Mouse (Mus musculus): ENCODE measurements around the gene Emc10. TPM values are rescaled to one million over a fixed set of nuclear protein-coding genes. Genes with fewer than 3 reads are reported as not detected.

Emc10 gene
- 76.4 and 89.8 TPM in 2 replicates for polyA plus RNA-seq (2014; fragmentation: Nextera tagmentation; extraction: Ambion mirVana)

DNA sequence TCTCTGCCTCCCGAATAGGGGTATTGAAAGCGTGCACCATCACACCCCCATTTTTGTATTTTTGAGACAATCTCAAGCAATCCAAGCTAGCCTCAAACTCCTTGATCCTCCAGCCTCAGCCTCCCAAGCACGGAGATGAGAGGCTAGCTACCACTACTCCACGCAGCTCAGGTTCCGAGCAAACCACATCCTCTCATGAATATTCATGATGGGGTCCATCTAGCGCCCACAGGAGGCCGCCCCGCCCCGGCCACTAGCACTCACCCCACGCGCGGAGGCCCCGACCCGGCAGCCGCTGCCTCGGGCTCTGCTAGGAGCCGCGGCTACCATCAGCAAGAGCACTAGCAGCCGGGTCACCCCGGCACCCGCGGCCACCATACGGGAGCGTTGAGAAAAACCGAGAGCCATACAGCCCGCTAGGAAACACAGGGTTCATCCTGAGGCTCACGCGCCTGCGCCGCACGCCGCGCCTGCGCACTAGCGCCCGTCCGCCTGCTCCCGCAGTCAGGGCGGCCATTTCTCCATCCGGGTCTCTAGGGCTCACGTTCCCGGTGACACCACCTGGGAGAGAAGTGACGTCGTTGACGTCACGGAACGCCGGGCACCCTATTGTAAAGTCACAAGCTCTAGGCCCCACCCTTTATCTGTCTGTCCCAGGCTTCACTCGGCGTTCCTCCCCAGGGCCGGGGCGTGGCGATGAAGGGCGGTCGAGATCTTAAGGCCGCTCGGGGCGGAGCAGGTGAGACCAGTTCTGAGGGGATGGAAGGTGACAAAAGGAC lies at the start of gene Emc10, which contains the start of gene Fam71e1:
Gene Emc10 (minus strand): TSS at position 538 of the 779 bp plus-strand sequence.
Gene Fam71e1 (plus strand): TSS at position 590 of the 779 bp plus-strand sequence.
- peak within 1 kb of the TSS; percentile 93 for H3K27ac ChIP-seq (replicated peaks; ENCODE audit: low read depth, low read length)
- H3K27me3 ChIP-seq (ENCODE audit: control insufficient read depth, insufficient read depth, low read length), result no peaks in the 10 kb centered on the region
- under 1% methylated on average over 58 of the region's 58 CpGs for WGBS
- peaks cover 2% of the 10 kb centered on the region; the same call in 1 of the 2 replicates for H3K36me3 ChIP-seq (replicated peaks; ENCODE audit: control insufficient read depth, insufficient read depth, low read depth, low read length)
- H3K4me3 ChIP-seq (ENCODE audit: low read depth, low read length), result peak within 1 kb of the TSS; percentile 77
- ATAC-seq (replicated peaks; ENCODE audit: insufficient number of reproducible peaks, low FRiP score, low TSS enrichment, low read depth) (peak; percentile 92), DNase-seq (ENCODE audit: low spot score) (peak; percentile 99)
- no peaks in the 10 kb centered on the region for H3K9me3 ChIP-seq (replicated peaks; ENCODE audit: control insufficient read depth, low read length)
- peak within 1 kb of the TSS; percentile 90 for H3K4me2 ChIP-seq (ENCODE audit: low read depth, low read length)
- H3K9ac ChIP-seq (replicated peaks; ENCODE audit: low read length), result peak within 1 kb of the TSS; percentile 91
- no peaks in the 10 kb centered on the region; the same call in 1 of the 2 replicates for H3K4me1 ChIP-seq (ENCODE audit: control insufficient read depth, insufficient read depth, low read length)

DNA sequence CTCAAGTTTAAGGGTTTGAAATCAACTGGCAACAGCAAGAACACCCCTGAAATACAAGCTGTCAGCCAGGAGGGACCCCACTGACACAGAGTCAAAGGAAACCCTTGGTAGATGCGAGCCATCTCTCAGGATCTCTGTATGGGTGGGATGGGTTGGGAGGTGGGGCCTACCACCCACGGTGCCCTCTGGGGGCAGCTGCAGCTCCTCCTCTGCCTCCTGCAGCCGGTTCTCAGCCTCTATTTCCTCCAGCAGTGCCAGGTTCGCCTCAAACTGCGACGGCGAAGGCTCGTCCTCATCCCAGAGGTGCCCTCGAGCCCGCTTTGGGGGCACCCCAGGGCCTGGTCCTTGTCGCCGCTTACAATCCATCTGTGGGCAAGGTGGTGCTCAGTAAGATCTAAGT lies 46.7 kb upstream of the Emc10 start:
- no peak overlapping the region for H3K4me2 ChIP-seq (ENCODE audit: low read depth, low read length)
- DNase-seq (ENCODE audit: low spot score) (no peak), ATAC-seq (replicated peaks; ENCODE audit: insufficient number of reproducible peaks, low FRiP score, low TSS enrichment, low read depth) (no peak)
- WGBS, result 78% methylated on average over 12 of the region's 12 CpGs
- H3K4me1 ChIP-seq (ENCODE audit: control insufficient read depth, insufficient read depth, low read length), result peaks cover 5% of the 10 kb centered on the region; the same call in 1 of the 2 replicates
- H3K36me3 ChIP-seq (replicated peaks; ENCODE audit: control insufficient read depth, insufficient read depth, low read depth, low read length), result peaks cover 4% of the 10 kb centered on the region
- H3K9me3 ChIP-seq (replicated peaks; ENCODE audit: control insufficient read depth, low read length), result no peaks in the 10 kb centered on the region
- H3K9ac ChIP-seq (replicated peaks; ENCODE audit: low read length), result no peak overlapping the region; the same call in 1 of the 2 replicates
- no peak overlapping the region for H3K4me3 ChIP-seq (ENCODE audit: low read depth, low read length)
- H3K27me3 ChIP-seq (ENCODE audit: control insufficient read depth, insufficient read depth, low read length), result no peaks in the 10 kb centered on the region
- H3K27ac ChIP-seq (replicated peaks; ENCODE audit: low read depth, low read length), result no peak overlapping the region

DNA sequence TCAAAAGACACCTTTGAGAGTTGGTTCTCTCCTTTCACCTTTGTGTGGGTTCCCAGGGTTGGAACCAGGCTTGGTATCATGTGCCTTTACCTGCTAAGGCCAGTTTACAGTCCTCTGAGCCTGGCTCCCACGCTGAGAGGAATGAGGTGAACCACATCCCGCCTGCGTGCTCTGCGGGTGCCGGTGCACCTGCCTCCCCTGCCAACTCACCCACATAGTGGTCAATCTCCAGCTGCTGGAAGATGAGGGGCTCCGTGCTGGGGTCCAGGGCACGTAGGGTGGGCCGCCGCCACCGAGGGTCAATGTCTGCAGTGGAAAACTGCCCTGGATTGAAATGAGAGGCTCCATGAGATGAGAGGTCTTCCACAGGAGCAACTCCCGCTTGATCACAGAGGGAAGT lies 46.2 kb upstream of the Emc10 start:
- Histone ChIP-seq H3K27ac (replicated peaks; ENCODE audit: low read depth, low read length) (no peak overlapping the region), H3K4me2 (ENCODE audit: low read depth, low read length) (no peak overlapping the region), H3K4me3 (ENCODE audit: low read depth, low read length) (no peak overlapping the region), H3K9ac (replicated peaks; ENCODE audit: low read length) (no peak overlapping the region), H3K36me3 (replicated peaks; ENCODE audit: control insufficient read depth, insufficient read depth, low read depth, low read length) (peaks cover 4% of the 10 kb centered on the region), H3K27me3 (ENCODE audit: control insufficient read depth, insufficient read depth, low read length) (no peaks in the 10 kb centered on the region), H3K9me3 (replicated peaks; ENCODE audit: control insufficient read depth, low read length) (no peaks in the 10 kb centered on the region), H3K4me1 (ENCODE audit: control insufficient read depth, insufficient read depth, low read length) (peaks cover 3% of the 10 kb centered on the region; the same call in 1 of the 2 replicates)
- 93% methylated on average over 11 of the region's 11 CpGs for WGBS
- DNase-seq (ENCODE audit: low spot score) (no peak), ATAC-seq (replicated peaks; ENCODE audit: insufficient number of reproducible peaks, low FRiP score, low TSS enrichment, low read depth) (no peak)

DNA sequence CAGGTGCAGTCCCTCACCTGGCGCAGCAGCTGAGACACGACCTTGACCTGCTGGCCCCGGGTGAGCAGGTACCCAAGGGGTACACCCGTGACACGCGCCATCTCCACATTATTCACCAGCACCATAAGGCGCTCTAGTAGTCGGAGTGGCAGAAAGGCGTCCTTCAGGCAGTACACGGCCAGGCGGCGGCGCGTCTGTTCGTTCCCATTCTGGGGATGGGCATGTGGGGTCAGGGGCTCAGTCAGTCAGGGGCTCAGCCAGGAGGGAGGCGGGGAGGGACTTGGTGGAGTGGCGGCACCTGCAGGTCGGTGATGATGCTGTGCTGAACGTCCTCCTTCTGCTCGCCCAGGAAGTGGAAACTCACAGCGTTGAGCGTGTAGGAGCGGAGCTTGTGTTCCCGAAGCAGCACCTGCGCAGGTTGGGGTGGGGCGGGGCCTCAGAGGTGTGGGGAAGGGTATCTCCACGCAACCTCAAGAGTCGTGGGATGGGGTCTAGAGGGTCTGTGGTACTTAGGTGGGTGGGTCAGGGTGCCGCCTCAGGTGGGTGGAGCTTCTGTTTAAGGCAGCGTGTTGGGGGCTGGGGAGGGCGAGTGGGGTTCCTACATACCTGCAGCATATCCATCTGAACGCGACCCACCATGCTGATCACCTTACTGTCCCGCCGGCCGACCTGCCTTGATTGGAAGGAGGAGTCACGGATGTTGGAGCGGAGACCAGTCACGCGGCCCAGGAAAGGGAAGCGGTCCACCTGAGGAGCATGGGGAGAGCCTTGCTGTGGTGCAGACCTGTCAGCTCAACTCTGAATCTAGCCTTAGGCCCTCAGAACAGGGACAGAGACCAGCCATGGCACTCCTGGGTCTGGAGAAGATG lies 42.7 kb upstream of the Emc10 start:
- no peak overlapping the region for H3K9ac ChIP-seq (replicated peaks; ENCODE audit: low read length)
- no peaks in the 10 kb centered on the region for H3K9me3 ChIP-seq (replicated peaks; ENCODE audit: control insufficient read depth, low read length)
- no peak overlapping the region for H3K4me2 ChIP-seq (ENCODE audit: low read depth, low read length)
- H3K27me3 ChIP-seq (ENCODE audit: control insufficient read depth, insufficient read depth, low read length), result no peaks in the 10 kb centered on the region
- H3K4me3 ChIP-seq (ENCODE audit: low read depth, low read length), result no peak overlapping the region
- ATAC-seq (replicated peaks; ENCODE audit: insufficient number of reproducible peaks, low FRiP score, low TSS enrichment, low read depth), result no peak
- no peaks in the 10 kb centered on the region for H3K4me1 ChIP-seq (ENCODE audit: control insufficient read depth, insufficient read depth, low read length)
- H3K27ac ChIP-seq (replicated peaks; ENCODE audit: low read depth, low read length), result no peak overlapping the region
- no peak for DNase-seq (ENCODE audit: low spot score)
- 92% methylated on average over 41 of the region's 41 CpGs for WGBS
- H3K36me3 ChIP-seq (replicated peaks; ENCODE audit: control insufficient read depth, insufficient read depth, low read depth, low read length), result peaks cover 4% of the 10 kb centered on the region

DNA sequence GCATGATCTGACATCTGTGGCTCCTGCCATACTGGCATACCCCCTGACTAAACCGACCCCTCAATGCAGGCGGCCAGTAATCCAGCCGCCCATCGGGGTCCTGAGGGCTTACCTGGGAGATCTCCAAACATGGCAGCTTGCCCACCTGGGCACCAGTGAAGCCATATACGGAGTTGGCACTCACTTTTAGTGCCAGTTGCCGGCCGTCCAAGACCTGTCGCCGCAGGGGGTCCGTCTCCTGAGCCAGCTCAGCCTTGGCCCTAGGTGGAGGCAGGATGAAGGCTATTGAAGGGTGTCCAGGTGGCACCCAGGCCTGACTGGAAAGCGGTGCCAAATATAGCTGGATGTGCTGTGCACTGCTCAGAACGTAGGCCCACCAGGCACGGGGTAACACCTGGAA lies 41.2 kb upstream of the Emc10 start:
- no peak overlapping the region for H3K4me2 ChIP-seq (ENCODE audit: low read depth, low read length)
- no peak overlapping the region for H3K4me3 ChIP-seq (ENCODE audit: low read depth, low read length)
- H3K27me3 ChIP-seq (ENCODE audit: control insufficient read depth, insufficient read depth, low read length), result no peaks in the 10 kb centered on the region
- no peaks in the 10 kb centered on the region for H3K9me3 ChIP-seq (replicated peaks; ENCODE audit: control insufficient read depth, low read length)
- no peak for DNase-seq (ENCODE audit: low spot score)
- WGBS, result 93% methylated on average over 13 of the region's 13 CpGs
- ATAC-seq (replicated peaks; ENCODE audit: insufficient number of reproducible peaks, low FRiP score, low TSS enrichment, low read depth), result no peak
- H3K36me3 ChIP-seq (replicated peaks; ENCODE audit: control insufficient read depth, insufficient read depth, low read depth, low read length), result peaks cover 4% of the 10 kb centered on the region
- H3K4me1 ChIP-seq (ENCODE audit: control insufficient read depth, insufficient read depth, low read length), result no peaks in the 10 kb centered on the region
- H3K27ac ChIP-seq (replicated peaks; ENCODE audit: low read depth, low read length), result no peak overlapping the region
- no peak overlapping the region for H3K9ac ChIP-seq (replicated peaks; ENCODE audit: low read length)

DNA sequence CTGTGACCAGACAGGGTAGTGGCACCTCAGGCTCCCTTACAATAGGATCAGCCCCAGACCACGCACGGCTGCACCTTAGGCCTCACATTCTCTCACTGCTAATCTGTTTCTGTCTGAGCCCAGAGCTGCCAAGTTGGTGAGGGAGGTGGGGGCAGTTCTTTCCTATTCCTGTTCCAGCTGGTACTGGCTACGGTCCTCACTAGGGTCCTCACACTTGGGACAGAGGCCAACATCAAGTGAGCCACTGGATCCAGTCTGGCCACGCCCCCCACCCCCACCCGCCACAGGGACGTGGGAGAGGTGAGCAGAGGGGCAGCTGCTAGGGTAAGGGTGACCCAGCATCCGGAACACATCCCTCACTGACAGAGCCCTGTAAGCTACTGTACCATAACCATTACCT lies 40.7 kb upstream of the Emc10 start:
- no peak overlapping the region for H3K4me3 ChIP-seq (ENCODE audit: low read depth, low read length)
- H3K4me1 ChIP-seq (ENCODE audit: control insufficient read depth, insufficient read depth, low read length), result no peaks in the 10 kb centered on the region
- ATAC-seq (replicated peaks; ENCODE audit: insufficient number of reproducible peaks, low FRiP score, low TSS enrichment, low read depth), result no peak
- H3K4me2 ChIP-seq (ENCODE audit: low read depth, low read length), result no peak overlapping the region
- DNase-seq (ENCODE audit: low spot score), result no peak
- H3K36me3 ChIP-seq (replicated peaks; ENCODE audit: control insufficient read depth, insufficient read depth, low read depth, low read length), result peaks cover 4% of the 10 kb centered on the region
- H3K27ac ChIP-seq (replicated peaks; ENCODE audit: low read depth, low read length), result no peak overlapping the region
- 80% methylated on average over 6 of the region's 7 CpGs for WGBS
- no peak overlapping the region for H3K9ac ChIP-seq (replicated peaks; ENCODE audit: low read length)
- no peaks in the 10 kb centered on the region for H3K27me3 ChIP-seq (ENCODE audit: control insufficient read depth, insufficient read depth, low read length)
- no peaks in the 10 kb centered on the region for H3K9me3 ChIP-seq (replicated peaks; ENCODE audit: control insufficient read depth, low read length)

DNA sequence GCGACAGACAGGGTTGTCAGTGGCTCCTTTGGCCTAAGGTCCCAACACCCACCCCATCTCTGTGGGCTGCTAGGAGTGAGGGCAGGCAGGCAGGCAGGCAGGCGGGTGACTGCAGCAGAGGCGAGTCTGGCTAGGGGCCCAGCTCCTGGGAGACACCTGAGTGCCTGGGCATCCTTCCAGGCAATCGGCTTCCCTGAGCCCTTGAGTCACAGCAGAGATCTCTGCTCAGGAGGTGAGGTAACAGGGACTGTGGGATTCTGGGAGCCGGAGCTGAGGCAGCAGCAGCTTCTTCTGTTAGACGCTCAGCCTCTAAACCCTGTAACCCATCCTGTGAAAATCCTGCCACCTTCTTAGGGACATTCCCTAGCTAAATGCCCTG lies 40.2 kb upstream of the Emc10 start:
- H3K36me3 ChIP-seq (replicated peaks; ENCODE audit: control insufficient read depth, insufficient read depth, low read depth, low read length), result peaks cover 4% of the 10 kb centered on the region
- no peaks in the 10 kb centered on the region for H3K4me1 ChIP-seq (ENCODE audit: control insufficient read depth, insufficient read depth, low read length)
- no peaks in the 10 kb centered on the region for H3K27me3 ChIP-seq (ENCODE audit: control insufficient read depth, insufficient read depth, low read length)
- no peak overlapping the region for H3K9ac ChIP-seq (replicated peaks; ENCODE audit: low read length)
- no peak for ATAC-seq (replicated peaks; ENCODE audit: insufficient number of reproducible peaks, low FRiP score, low TSS enrichment, low read depth)
- 92% methylated on average over 6 of the region's 6 CpGs for WGBS
- no peak for DNase-seq (ENCODE audit: low spot score)
- H3K27ac ChIP-seq (replicated peaks; ENCODE audit: low read depth, low read length), result no peak overlapping the region
- no peak overlapping the region for H3K4me3 ChIP-seq (ENCODE audit: low read depth, low read length)
- no peaks in the 10 kb centered on the region for H3K9me3 ChIP-seq (replicated peaks; ENCODE audit: control insufficient read depth, low read length)
- no peak overlapping the region for H3K4me2 ChIP-seq (ENCODE audit: low read depth, low read length)

All from embryonic facial prominence, embryonic 11.5 days (tissue).